8 mouse cellular contexts compared by ENCODE assay signal in genomic region chr3:154597561-154597960, GRCm38 (mm10). TPM values are rescaled to one million over a fixed set of nuclear protein-coding genes. Genes with fewer than 3 reads are reported as not detected.
A peak's percentile ranks its signal among the peaks of the same experiment; 100 is the strongest.
DNase-seq lines count a peak whose midpoint lies in the region; ATAC-seq and TF ChIP-seq lines count a peak whose summit lies in the region.

No protein-coding gene starts in this region.

- H3K9me3 ChIP-seq in heart, embryonic 10.5 days, result no peaks in the 10 kb centered on the region
- no peaks in the 10 kb centered on the region for H3K9me3 ChIP-seq in hindbrain, embryonic 11.5 days (ENCODE audit: control insufficient read depth, low read length)
- H3K9me3 ChIP-seq in limb, embryonic 14.5 days (ENCODE audit: control insufficient read depth, low read length), result no peaks in the 10 kb centered on the region
- no peaks in the 10 kb centered on the region for H3K9me3 ChIP-seq in stomach, embryonic 15.5 days

- ATAC-seq in hindbrain, embryonic 11.5 days (ENCODE audit: low FRiP score), result peak; percentile 8
- no peak for ATAC-seq in limb, embryonic 14.5 days (ENCODE audit: low FRiP score, low read depth)
- peak; percentile 21; the same call in 1 of the 2 replicates for ATAC-seq in stomach, embryonic 15.5 days (ENCODE audit: insufficient read depth, low FRiP score, low read depth)

- peak overlapping the region; percentile 64 for H3K9ac ChIP-seq in hindbrain, embryonic 11.5 days (ENCODE audit: low read depth, low read length)
- peak overlapping the region; percentile 90 for H3K9ac ChIP-seq in limb, embryonic 14.5 days (ENCODE audit: low read depth, low read length, severe bottlenecking)
- H3K9ac ChIP-seq in stomach, embryonic 15.5 days, result peak overlapping the region; percentile 71; the same call in 1 of the 2 replicates

- H3K27ac ChIP-seq in heart, embryonic 10.5 days, result peak overlapping the region; percentile 99
- no peak overlapping the region for H3K27ac ChIP-seq in hindbrain, embryonic 11.5 days (ENCODE audit: low read depth, low read length)
- no peak overlapping the region for H3K27ac ChIP-seq in limb, embryonic 14.5 days (replicated peaks; ENCODE audit: low read depth, low read length)
- H3K27ac ChIP-seq in stomach, embryonic 15.5 days, result peak overlapping the region; percentile 94

- no peak for TF ChIP-seq POLR2A in limb, embryonic 14.5 days (IDR thresholded peaks at IDR 0.05; ENCODE audit: borderline replicate concordance, extremely low read depth, insufficient read depth, insufficient read length)

- H3K4me1 ChIP-seq in heart, embryonic 10.5 days, result peaks cover 3% of the 10 kb centered on the region; the same call in 1 of the 2 replicates
- H3K4me1 ChIP-seq in hindbrain, embryonic 11.5 days (replicated peaks; ENCODE audit: control insufficient read depth, insufficient read depth, low read length), result 0 out of 2 replicates have a peak, but pooled peaks cover 2% of the 10 kb centered on the region
- peaks cover 9% of the 10 kb centered on the region for H3K4me1 ChIP-seq in limb, embryonic 14.5 days (ENCODE audit: control insufficient read depth, insufficient read depth, low read length)
- peaks cover 6% of the 10 kb centered on the region for H3K4me1 ChIP-seq in stomach, embryonic 15.5 days

- H3K27me3 ChIP-seq in heart, embryonic 10.5 days (ENCODE audit: insufficient read depth, poor library complexity, severe bottlenecking), result no peaks in the 10 kb centered on the region
- no peaks in the 10 kb centered on the region for H3K27me3 ChIP-seq in hindbrain, embryonic 11.5 days (ENCODE audit: control insufficient read depth, insufficient read depth, low read length)
- H3K27me3 ChIP-seq in limb, embryonic 14.5 days (ENCODE audit: control insufficient read depth, insufficient read depth, low read length), result no peaks in the 10 kb centered on the region
- H3K27me3 ChIP-seq in stomach, embryonic 15.5 days (replicated peaks), result no peaks in the 10 kb centered on the region

- H3K4me3 ChIP-seq in heart, embryonic 10.5 days, result peak overlapping the region; percentile 90
- H3K4me3 ChIP-seq in hindbrain, embryonic 11.5 days (ENCODE audit: low read depth, low read length), result peak overlapping the region; percentile 63
- peak overlapping the region; percentile 88 for H3K4me3 ChIP-seq in limb, embryonic 14.5 days (replicated peaks; ENCODE audit: low read length)
- peak overlapping the region; percentile 81 for H3K4me3 ChIP-seq in stomach, embryonic 15.5 days (replicated peaks)

- DNase-seq in heart, embryonic 10.5 days (ENCODE audit: low spot score), result no peak
- DNase-seq in heart, postnatal 4 days, result no peak
- DNase-seq in MN1 (ENCODE audit: low spot score), result peak; percentile 7
- no peak for DNase-seq in hindbrain, embryonic 11.5 days (ENCODE audit: low spot score)
- DNase-seq in limb, embryonic 14.5 days (ENCODE audit: low spot score), result no peak
- DNase-seq in frontal cortex, postnatal 36 days (ENCODE audit: low spot score in 2 of 2), result no peak
- DNase-seq in adrenal gland, postnatal 4 days (ENCODE audit: low spot score in 2 of 2), result no peak

- 36% methylated on average over 7 of the region's 7 CpGs for WGBS in heart, embryonic 10.5 days
- 39% methylated on average over 7 of the region's 7 CpGs for WGBS in hindbrain, embryonic 11.5 days
- WGBS in limb, embryonic 14.5 days, result 33% methylated on average over 7 of the region's 7 CpGs
- WGBS in stomach, embryonic 15.5 days, result 29% methylated on average over 7 of the region's 7 CpGs

- peaks cover 20% of the 10 kb centered on the region for H3K36me3 ChIP-seq in heart, embryonic 10.5 days
- no peaks in the 10 kb centered on the region for H3K36me3 ChIP-seq in hindbrain, embryonic 11.5 days (ENCODE audit: control insufficient read depth, insufficient read depth, low read length)
- peaks cover 18% of the 10 kb centered on the region for H3K36me3 ChIP-seq in limb, embryonic 14.5 days (ENCODE audit: control insufficient read depth, insufficient read depth, low read length)
- H3K36me3 ChIP-seq in stomach, embryonic 15.5 days, result peaks cover 3% of the 10 kb centered on the region; the same call in 1 of the 2 replicates

- H3K4me2 ChIP-seq in hindbrain, embryonic 11.5 days (replicated peaks; ENCODE audit: low read depth, low read length), result peak overlapping the region; percentile 67
- peak overlapping the region; percentile 80 for H3K4me2 ChIP-seq in limb, embryonic 14.5 days (replicated peaks; ENCODE audit: low read depth, low read length, severe bottlenecking)
- peak overlapping the region; percentile 80 for H3K4me2 ChIP-seq in stomach, embryonic 15.5 days

RNA-seq across cellular contexts. Expression of gene Tyw3, which starts 0.7 kb away (rescaled TPM):
- 14.6 and 18.2 TPM in 2 replicates for polyA plus RNA-seq in heart, embryonic 10.5 days (2016; fragmentation: Nextera tagmentation; extraction: Ambion mirVana)
- 1 to 10 TPM; 5.9 to 6.8 TPM for total RNA-seq in heart, postnatal 4 days (2021)
- 17.1 and 21.6 TPM in 2 replicates for polyA plus RNA-seq in hindbrain, embryonic 11.5 days (2014; fragmentation: Nextera tagmentation; extraction: Ambion mirVana)
- 17.2 and 21.9 TPM in 2 replicates for polyA plus RNA-seq in limb, embryonic 14.5 days (2012; rRNA removed)
- 17.2 and 17.6 TPM in 2 replicates for polyA plus RNA-seq in limb, embryonic 14.5 days (2014; fragmentation: Nextera tagmentation; extraction: Ambion mirVana)
- polyA plus RNA-seq in stomach, embryonic 15.5 days (2015; fragmentation: Nextera tagmentation; extraction: Ambion mirVana), result 11.1 and 11.5 TPM in 2 replicates
- 1 to 10 TPM; 6.5 to 7.6 TPM for total RNA-seq in adrenal gland, postnatal 4 days (2021)

RNA-seq across cellular contexts. Expression of gene Cryz, which starts 1.1 kb away (rescaled TPM):
- polyA plus RNA-seq in heart, embryonic 10.5 days (2016; fragmentation: Nextera tagmentation; extraction: Ambion mirVana), result 13.2 and 15.2 TPM in 2 replicates
- 10 to 100 TPM; 15.5 to 22.4 TPM for total RNA-seq in heart, postnatal 4 days (2021)
- polyA plus RNA-seq in hindbrain, embryonic 11.5 days (2014; fragmentation: Nextera tagmentation; extraction: Ambion mirVana), result 18.6 and 18.9 TPM in 2 replicates
- polyA plus RNA-seq in limb, embryonic 14.5 days (2012; rRNA removed), result 15.3 and 15.7 TPM in 2 replicates
- 18.6 and 21.5 TPM in 2 replicates for polyA plus RNA-seq in limb, embryonic 14.5 days (2014; fragmentation: Nextera tagmentation; extraction: Ambion mirVana)
- 15.8 and 18.3 TPM in 2 replicates for polyA plus RNA-seq in stomach, embryonic 15.5 days (2015; fragmentation: Nextera tagmentation; extraction: Ambion mirVana)
- 10 to 100 TPM; 27.8 to 37.1 TPM for total RNA-seq in adrenal gland, postnatal 4 days (2021)

Comparison
In these comparisons a context has a peak if more than half of its experiments do, and no peak if none do; other contexts are left out.
1. H3K27ac ChIP-seq: peak in heart, embryonic 10.5 days (single experiment) and stomach, embryonic 15.5 days (single experiment); none in hindbrain, embryonic 11.5 days (single experiment) and limb, embryonic 14.5 days (single experiment).
2. Peak in every context shown above with its lines, with median percentiles within 50 percentile points of each other: H3K4me3 ChIP-seq, H3K4me2 ChIP-seq and H3K9ac ChIP-seq.